ENCODE assay signal across 8 mouse cellular contexts in the genomic region with DNA sequence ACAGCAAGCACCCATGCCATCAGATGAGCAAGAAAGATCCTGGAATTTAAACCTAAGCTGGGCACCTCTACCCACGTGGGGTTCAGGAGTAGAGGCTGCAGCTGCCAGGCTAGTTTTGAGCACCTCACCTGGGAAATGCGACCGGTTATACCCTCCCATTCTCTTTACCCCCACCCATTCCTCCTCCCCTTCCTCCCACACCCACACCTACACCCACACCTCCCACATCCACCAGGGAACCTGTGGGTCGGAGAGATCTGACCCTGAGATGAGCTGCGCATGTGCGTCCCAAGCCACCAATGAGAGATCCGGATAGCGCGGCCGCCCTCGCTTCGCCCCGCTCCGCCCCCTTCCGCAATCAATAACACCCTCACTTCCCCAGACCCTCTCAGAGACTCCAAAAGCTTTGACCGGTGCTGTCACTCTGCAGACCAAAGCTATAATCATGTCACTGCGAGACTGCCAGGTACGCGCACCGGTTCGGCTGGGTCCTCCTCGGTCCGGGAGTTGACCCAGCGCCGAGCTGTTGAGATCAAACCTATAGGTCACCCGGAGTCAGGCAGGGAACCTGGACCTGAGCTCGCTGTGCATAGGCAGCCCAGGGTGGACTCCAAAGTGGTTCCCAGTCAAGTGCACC. TPM values are rescaled to one million over a fixed set of nuclear protein-coding genes. Genes with fewer than 3 reads are reported as not detected.
DNase-seq lines count a peak whose midpoint lies in the region; ATAC-seq and TF ChIP-seq lines count a peak whose summit lies in the region.

A gene (plus strand): TSS at position 353 of the 637 bp plus-strand sequence.

- H3K9ac ChIP-seq in kidney, embryonic 14.5 days (ENCODE audit: low read depth, low read length): peak within 1 kb of the TSS; percentile 58; the same call in 1 of the 2 replicates
- H3K9ac ChIP-seq in limb, embryonic 14.5 days (ENCODE audit: low read depth, low read length, severe bottlenecking): peak within 1 kb of the TSS; percentile 52
- peak within 1 kb of the TSS; percentile 58 for H3K9ac ChIP-seq in midbrain, embryonic 16.5 days (ENCODE audit: low read depth, low read length)

- 1% methylated on average over 27 of the region's 27 CpGs for WGBS in kidney, embryonic 14.5 days
- under 1% methylated on average over 27 of the region's 27 CpGs for WGBS in limb, embryonic 14.5 days
- under 1% methylated on average over 27 of the region's 27 CpGs for WGBS in midbrain, embryonic 16.5 days

- peak; percentile 83 for TF ChIP-seq POLR2A in embryonic fibroblast, embryonic 13.5 days (IDR thresholded peaks at IDR 0.05; ENCODE audit: low read depth, low read length)
- TF ChIP-seq POLR2A in limb, embryonic 14.5 days (IDR thresholded peaks at IDR 0.05; ENCODE audit: borderline replicate concordance, extremely low read depth, insufficient read depth, insufficient read length): 0 out of 2 replicates have a peak, but pooled peaks have one; percentile 19

- H3K4me1 ChIP-seq in embryonic fibroblast, embryonic 13.5 days (ENCODE audit: control insufficient read depth, insufficient read depth, low read length): no peaks in the 10 kb centered on the region
- H3K4me1 ChIP-seq in kidney, embryonic 14.5 days (ENCODE audit: control insufficient read depth, insufficient read depth, low read length): peaks cover 8% of the 10 kb centered on the region; the same call in 1 of the 2 replicates
- H3K4me1 ChIP-seq in limb, embryonic 14.5 days (ENCODE audit: control insufficient read depth, insufficient read depth, low read length): peaks cover 8% of the 10 kb centered on the region
- peaks cover 6% of the 10 kb centered on the region; the same call in 1 of the 2 replicates for H3K4me1 ChIP-seq in midbrain, embryonic 16.5 days (ENCODE audit: control insufficient read depth, insufficient read depth, low read length)

- peak; percentile 49 for DNase-seq in 3T3-L1 (ENCODE audit: low read depth, low spot score)
- peak; percentile 92 for DNase-seq in brain, adult 2 months (ENCODE audit: low read depth, low spot score)
- DNase-seq in heart, adult 9 months (ENCODE audit: low spot score in 2 of 2): peak; percentile 89 to 93
- DNase-seq in limb, embryonic 14.5 days (ENCODE audit: low spot score): peak; percentile 72
- peak; percentile 69 to 87 for DNase-seq in spleen, postnatal 10 days (ENCODE audit: low spot score in 2 of 2)

- no peaks in the 10 kb centered on the region for H3K9me3 ChIP-seq in kidney, embryonic 14.5 days (ENCODE audit: control insufficient read depth, low read length)
- H3K9me3 ChIP-seq in limb, embryonic 14.5 days (ENCODE audit: control insufficient read depth, low read length): no peaks in the 10 kb centered on the region
- no peaks in the 10 kb centered on the region for H3K9me3 ChIP-seq in midbrain, embryonic 16.5 days (replicated peaks; ENCODE audit: control insufficient read depth, low read length, poor library complexity, severe bottlenecking)

- H3K27ac ChIP-seq in embryonic fibroblast, embryonic 13.5 days (ENCODE audit: insufficient read depth, low read length): no peak within 1 kb of the TSS
- H3K27ac ChIP-seq in kidney, embryonic 14.5 days (ENCODE audit: low read depth, low read length): no peak within 1 kb of the TSS
- no peak within 1 kb of the TSS for H3K27ac ChIP-seq in limb, embryonic 14.5 days (replicated peaks; ENCODE audit: low read depth, low read length)
- H3K27ac ChIP-seq in midbrain, embryonic 16.5 days (ENCODE audit: low read length): no peak within 1 kb of the TSS

- ATAC-seq in kidney, embryonic 14.5 days (ENCODE audit: low FRiP score, low TSS enrichment): peak; percentile 88
- peak; percentile 94 for ATAC-seq in limb, embryonic 14.5 days (ENCODE audit: low FRiP score, low read depth)
- ATAC-seq in midbrain, embryonic 16.5 days: peak; percentile 94

- peak within 1 kb of the TSS; percentile 85 for H3K4me3 ChIP-seq in embryonic fibroblast, embryonic 13.5 days (ENCODE audit: insufficient read depth, low read length)
- H3K4me3 ChIP-seq in kidney, embryonic 14.5 days (ENCODE audit: low read length): peak within 1 kb of the TSS; percentile 65
- H3K4me3 ChIP-seq in limb, embryonic 14.5 days (replicated peaks; ENCODE audit: low read length): peak within 1 kb of the TSS; percentile 45
- H3K4me3 ChIP-seq in midbrain, embryonic 16.5 days (ENCODE audit: low read depth, low read length): peak within 1 kb of the TSS; percentile 53

- H3K27me3 ChIP-seq in kidney, embryonic 14.5 days (ENCODE audit: control insufficient read depth, insufficient read depth, low read length): no peaks in the 10 kb centered on the region
- no peaks in the 10 kb centered on the region for H3K27me3 ChIP-seq in limb, embryonic 14.5 days (ENCODE audit: control insufficient read depth, insufficient read depth, low read length)
- H3K27me3 ChIP-seq in midbrain, embryonic 16.5 days (ENCODE audit: control insufficient read depth, insufficient read depth, low read depth, low read length): no peaks in the 10 kb centered on the region

- no peaks in the 10 kb centered on the region for H3K36me3 ChIP-seq in kidney, embryonic 14.5 days (ENCODE audit: control insufficient read depth, insufficient read depth, low read length)
- 0 out of 2 replicates have a peak, but pooled peaks cover 5% of the 10 kb centered on the region for H3K36me3 ChIP-seq in limb, embryonic 14.5 days (ENCODE audit: control insufficient read depth, insufficient read depth, low read length)
- H3K36me3 ChIP-seq in midbrain, embryonic 16.5 days (ENCODE audit: control insufficient read depth, insufficient read depth, low read length): peaks cover 2% of the 10 kb centered on the region; the same call in 1 of the 2 replicates

- peak within 1 kb of the TSS; percentile 68 for H3K4me2 ChIP-seq in kidney, embryonic 14.5 days (replicated peaks; ENCODE audit: low read depth, low read length)
- peak within 1 kb of the TSS; percentile 69 for H3K4me2 ChIP-seq in limb, embryonic 14.5 days (replicated peaks; ENCODE audit: low read depth, low read length, severe bottlenecking)
- H3K4me2 ChIP-seq in midbrain, embryonic 16.5 days (ENCODE audit: low read length): peak within 1 kb of the TSS; percentile 63

- TF ChIP-seq CTCF in embryonic fibroblast, embryonic 13.5 days (IDR thresholded peaks at IDR 0.05; ENCODE audit: borderline replicate concordance, insufficient read depth, low read length): no peak

RNA-seq across cellular contexts. Expression of the gene that starts here (rescaled TPM):
- polyA plus RNA-seq in embryonic fibroblast, embryonic 13.5 days (2011; ENCODE audit: insufficient read length, low read depth, missing spikeins): 4.9 and 5.0 TPM in 2 replicates
- polyA plus RNA-seq in kidney, embryonic 14.5 days (2014; fragmentation: Nextera tagmentation; extraction: Ambion mirVana): 4.3 and 6.4 TPM in 2 replicates
- 5.0 and 5.9 TPM in 2 replicates for polyA plus RNA-seq in limb, embryonic 14.5 days (2012; rRNA removed)
- polyA plus RNA-seq in limb, embryonic 14.5 days (2014; fragmentation: Nextera tagmentation; extraction: Ambion mirVana): 6.9 and 7.6 TPM in 2 replicates
- 2.9 and 4.0 TPM in 2 replicates for polyA plus RNA-seq in midbrain, embryonic 16.5 days (2015; fragmentation: Nextera tagmentation; extraction: Ambion mirVana)
